Mouse (Mus musculus) cerebellum, postnatal 10 days (tissue): ENCODE data around the gene Adcy1.

Experiments used
- DNase-seq, 2 experiments: peaks; one replicate each; pipeline ENCODE4 v3.0.0; 2021; ENCODE audit warnings: mixed read lengths in 2 of 2

Adcy1 gene

GRCm38 (mm10) chr11:7063001-7063584, at the start of gene Adcy1:
TSS of gene Adcy1 (plus strand) at chr11:7063489.
- peak; percentile 78 to 85 for DNase-seq

- DNase-seq, result no peak
These were observed 46.4 kb upstream of the Adcy1 start for GRCm38 (mm10) chr11:7016907-7017306.

GRCm38 (mm10) chr11:7018078-7018477, 45.2 kb upstream of the Adcy1 start:
- DNase-seq, result no peak

GRCm38 (mm10) chr11:7019006-7019525, 44.2 kb upstream of the Adcy1 start:
- no peak for DNase-seq

- no peak for DNase-seq
These were observed 30.2 kb upstream of the Adcy1 start for GRCm38 (mm10) chr11:7033063-7033462.

GRCm38 (mm10) chr11:7039722-7040121, 23.6 kb upstream of the Adcy1 start:
- peak in 1 of 2 experiments; percentile 39 for DNase-seq

- no peak for DNase-seq
These were observed 22.5 kb upstream of the Adcy1 start for GRCm38 (mm10) chr11:7040801-7041200.

- DNase-seq, result peak; percentile 43 to 53
These were observed 16.1 kb upstream of the Adcy1 start for GRCm38 (mm10) chr11:7047176-7047575.

GRCm38 (mm10) chr11:7047584-7047983, 15.7 kb upstream of the Adcy1 start:
- peak in 1 of 2 experiments; percentile 20 for DNase-seq

- no peak for DNase-seq
These were observed 9.6 kb upstream of the Adcy1 start for GRCm38 (mm10) chr11:7053710-7054109.

- peak in 1 of 2 experiments; percentile 37 for DNase-seq
These were observed 8.5 kb upstream of the Adcy1 start for GRCm38 (mm10) chr11:7054662-7055265.

GRCm38 (mm10) chr11:7055455-7056017, 7.8 kb upstream of the Adcy1 start:
- DNase-seq, result peak; percentile 96 to 99

- peak; percentile 76 to 79 for DNase-seq
These were observed 7.2 kb upstream of the Adcy1 start for GRCm38 (mm10) chr11:7056121-7056520.

- no peak for DNase-seq
These were observed 5.5 kb upstream of the Adcy1 start for GRCm38 (mm10) chr11:7057781-7058180.

GRCm38 (mm10) chr11:7061961-7062360, 1.3 kb upstream of the Adcy1 start:
- DNase-seq, result peak; percentile 75

- peak; percentile 47 to 60 for DNase-seq
These were observed 723 bp upstream of the Adcy1 start for GRCm38 (mm10) chr11:7062566-7062965.

- DNase-seq, result peak; percentile 70 to 73
These were observed 485 bp downstream of the Adcy1 start for GRCm38 (mm10) chr11:7063681-7064267.

- peak; percentile 61 to 64 for DNase-seq
These were observed 1.3 kb downstream of the Adcy1 start for GRCm38 (mm10) chr11:7064484-7065185.

GRCm38 (mm10) chr11:7065388-7065787, 2.1 kb downstream of the Adcy1 start:
- DNase-seq, result peak in 1 of 2 experiments; percentile 34

- peak in 1 of 2 experiments; percentile 34 for DNase-seq
These were observed 2.6 kb downstream of the Adcy1 start for GRCm38 (mm10) chr11:7065876-7066275.

GRCm38 (mm10) chr11:7067263-7067662, 4.0 kb downstream of the Adcy1 start:
- DNase-seq, result no peak

GRCm38 (mm10) chr11:7068479-7069235, 5.4 kb downstream of the Adcy1 start:
- no peak for DNase-seq
